Comparison of ENCODE assay signal across 17 mouse cellular contexts in the genomic region with DNA sequence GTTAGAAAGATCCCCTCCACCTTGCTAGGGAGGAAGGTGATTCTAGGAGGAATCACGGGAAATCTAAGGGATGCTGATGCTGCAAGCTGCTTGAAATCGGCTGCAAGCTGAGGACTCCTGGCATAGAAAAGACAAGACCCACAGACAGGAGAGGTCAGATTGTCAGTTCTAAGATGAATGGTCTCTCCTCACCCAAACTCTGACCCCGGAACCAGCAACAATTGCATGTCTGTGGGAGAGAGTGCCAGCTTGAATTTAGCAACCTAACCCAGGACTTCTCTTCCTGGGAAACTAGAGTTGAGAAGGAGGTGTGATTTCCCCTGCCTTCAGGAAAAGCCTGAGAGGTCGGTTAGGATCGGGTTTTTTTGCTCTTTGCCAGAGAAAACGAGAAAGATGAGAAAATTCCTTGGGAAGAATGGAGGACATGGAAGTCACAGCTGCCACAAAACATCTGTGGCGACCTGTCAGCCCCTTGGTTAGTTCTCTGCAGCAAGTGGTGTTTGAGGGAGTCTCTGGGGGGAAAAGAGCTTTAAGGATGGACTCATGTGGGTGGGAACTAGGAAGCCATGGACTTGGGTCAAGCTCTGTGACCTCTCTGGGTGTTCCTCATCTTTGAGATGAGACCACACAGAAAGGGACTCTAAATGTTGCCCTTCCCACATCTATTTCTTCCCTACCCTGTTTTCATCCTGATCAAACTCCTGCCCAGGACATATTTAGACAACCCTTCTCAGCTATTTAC.
DNase-seq lines count a peak whose midpoint lies in the region; ATAC-seq and TF ChIP-seq lines count a peak whose summit lies in the region.
"Had no signal": no experiment of that assay in that cellular context is flagged by ENCODE, and none has a peak within 500 bp of the region (broad histone marks: within the 10 kb centered on the region; RNA-seq: fewer than 3 reads in every experiment).

No protein-coding gene starts in this region.

- H3K27ac ChIP-seq in kidney, postnatal 0 days, result no peak overlapping the region
- peak overlapping the region; percentile 91 for H3K27ac ChIP-seq in hindbrain, embryonic 10.5 days
- no peak overlapping the region; the same call in 1 of the 2 replicates for H3K27ac ChIP-seq in hindbrain, embryonic 16.5 days (ENCODE audit: low read depth, low read length)
- no peak overlapping the region for H3K27ac ChIP-seq in neural tube, embryonic 14.5 days (ENCODE audit: low read depth, low read length)
- H3K27ac ChIP-seq: intestine, embryonic 15.5 days had no signal

- H3K27me3 ChIP-seq in kidney, postnatal 0 days (ENCODE audit: insufficient read depth, low read length), result no peaks in the 10 kb centered on the region; the same call in 1 of the 2 replicates
- peaks cover 27% of the 10 kb centered on the region for H3K27me3 ChIP-seq in hindbrain, embryonic 10.5 days (ENCODE audit: insufficient read depth, poor library complexity, severe bottlenecking)
- peaks cover 3% of the 10 kb centered on the region; the same call in 1 of the 2 replicates for H3K27me3 ChIP-seq in hindbrain, embryonic 16.5 days (replicated peaks; ENCODE audit: control insufficient read depth, insufficient read depth, low read length)
- H3K27me3 ChIP-seq in neural tube, embryonic 14.5 days (ENCODE audit: control insufficient read depth, insufficient read depth, low read length), result no peaks in the 10 kb centered on the region
- H3K27me3 ChIP-seq: intestine, embryonic 15.5 days had no signal

- no peak overlapping the region for H3K4me3 ChIP-seq in kidney, postnatal 0 days (replicated peaks; ENCODE audit: low read depth, low read length)
- peak overlapping the region; percentile 49 for H3K4me3 ChIP-seq in hindbrain, embryonic 10.5 days
- H3K4me3 ChIP-seq in hindbrain, embryonic 16.5 days (ENCODE audit: low read length), result peak overlapping the region; percentile 9; the same call in 1 of the 2 replicates
- H3K4me3 ChIP-seq in neural tube, embryonic 14.5 days (ENCODE audit: low read depth, low read length), result peak overlapping the region; percentile 36; the same call in 1 of the 2 replicates
- H3K4me3 ChIP-seq: intestine, embryonic 15.5 days; megakaryocyte, embryonic 14.5 days had no signal

- ATAC-seq in kidney, postnatal 0 days (replicated peaks; ENCODE audit: low FRiP score, low read depth), result no peak
- ATAC-seq in hindbrain, embryonic 16.5 days, result no peak
- ATAC-seq in neural tube, embryonic 14.5 days (ENCODE audit: low read depth), result no peak
- ATAC-seq: activated CD4-positive, CD25-positive, alpha-beta regulatory T cell, adult 4 months; intestine, embryonic 15.5 days; liver, postnatal 0 days; Patski had no signal

- H3K9ac ChIP-seq in kidney, postnatal 0 days (ENCODE audit: low read depth, low read length), result no peak overlapping the region
- peak overlapping the region; percentile 15; the same call in 1 of the 2 replicates for H3K9ac ChIP-seq in hindbrain, embryonic 16.5 days (ENCODE audit: low read depth, low read length)
- no peak overlapping the region for H3K9ac ChIP-seq in neural tube, embryonic 14.5 days (replicated peaks; ENCODE audit: low read depth, low read length)
- H3K9ac ChIP-seq: intestine, embryonic 15.5 days; liver, postnatal 0 days had no signal

- H3K4me1 ChIP-seq in kidney, postnatal 0 days (replicated peaks; ENCODE audit: insufficient read depth, low read length), result 0 out of 2 replicates have a peak, but pooled peaks cover 6% of the 10 kb centered on the region
- peaks cover 64% of the 10 kb centered on the region for H3K4me1 ChIP-seq in hindbrain, embryonic 10.5 days (replicated peaks)
- peaks cover 10% of the 10 kb centered on the region for H3K4me1 ChIP-seq in hindbrain, embryonic 16.5 days (ENCODE audit: control insufficient read depth, insufficient read depth, low read depth, low read length)
- H3K4me1 ChIP-seq in neural tube, embryonic 14.5 days (ENCODE audit: control insufficient read depth, insufficient read depth, low read length), result peaks cover 11% of the 10 kb centered on the region; the same call in 1 of the 2 replicates
- H3K4me1 ChIP-seq: megakaryocyte, embryonic 14.5 days had no signal

- no peaks in the 10 kb centered on the region for H3K36me3 ChIP-seq in kidney, postnatal 0 days (ENCODE audit: insufficient read depth, low read length)
- 0 out of 2 replicates have a peak, but pooled peaks cover 5% of the 10 kb centered on the region for H3K36me3 ChIP-seq in hindbrain, embryonic 10.5 days
- H3K36me3 ChIP-seq in hindbrain, embryonic 16.5 days (ENCODE audit: control insufficient read depth, insufficient read depth, low read length), result no peaks in the 10 kb centered on the region
- H3K36me3 ChIP-seq in neural tube, embryonic 14.5 days (ENCODE audit: control insufficient read depth, insufficient read depth, low read length), result no peaks in the 10 kb centered on the region
- H3K36me3 ChIP-seq: intestine, embryonic 15.5 days had no signal

- TF ChIP-seq CTCF in kidney, postnatal 0 days (IDR thresholded peaks at IDR 0.05; ENCODE audit: low read depth), result no peak

- no peaks in the 10 kb centered on the region for H3K9me3 ChIP-seq in kidney, postnatal 0 days (replicated peaks; ENCODE audit: low read length)
- no peaks in the 10 kb centered on the region for H3K9me3 ChIP-seq in hindbrain, embryonic 10.5 days
- H3K9me3 ChIP-seq in hindbrain, embryonic 16.5 days (ENCODE audit: control insufficient read depth, low read length), result no peaks in the 10 kb centered on the region
- H3K9me3 ChIP-seq in neural tube, embryonic 14.5 days (ENCODE audit: control insufficient read depth, low read length), result no peaks in the 10 kb centered on the region
- H3K9me3 ChIP-seq: intestine, embryonic 15.5 days; megakaryocyte, embryonic 14.5 days had no signal

- DNase-seq in kidney, postnatal 0 days (ENCODE audit: low spot score), result peak; percentile 72
- no peak for DNase-seq in kidney, postnatal 14 days
- DNase-seq in hindbrain, embryonic 10.5 days (ENCODE audit: low spot score), result peak; percentile 39
- DNase-seq in left cerebral cortex, adult 11 months (ENCODE audit: low spot score), result no peak
- no peak for DNase-seq in right cerebral cortex, postnatal 4 days
- DNase-seq: cerebellum, adult 8-10 months; gastrocnemius, postnatal 14 days; kidney, postnatal 36 days; liver; liver, postnatal 0 days; lung, postnatal 14 days had no signal

- no peak overlapping the region for H3K4me2 ChIP-seq in kidney, postnatal 0 days (ENCODE audit: low read length)
- H3K4me2 ChIP-seq in hindbrain, embryonic 16.5 days (ENCODE audit: low read length), result peak overlapping the region; percentile 72
- peak overlapping the region; percentile 61 for H3K4me2 ChIP-seq in neural tube, embryonic 14.5 days (ENCODE audit: low read depth, low read length)
- H3K4me2 ChIP-seq: intestine, embryonic 15.5 days had no signal

- 23% methylated on average over 7 of the region's 7 CpGs for WGBS in kidney, postnatal 0 days
- 34% methylated on average over 7 of the region's 7 CpGs for WGBS in hindbrain, embryonic 10.5 days
- 30% methylated on average over 7 of the region's 7 CpGs for WGBS in hindbrain, embryonic 16.5 days
- WGBS in neural tube, embryonic 14.5 days, result 29% methylated on average over 7 of the region's 7 CpGs

Comparison
In these comparisons a context has a peak if more than half of its experiments do, and no peak if none do; other contexts are left out.
1. DNase-seq: peak in kidney, postnatal 0 days (single experiment) and hindbrain, embryonic 10.5 days (single experiment); none in kidney, postnatal 14 days (single experiment), left cerebral cortex, adult 11 months (single experiment) and right cerebral cortex, postnatal 4 days (single experiment).